Mouse (Mus musculus) forebrain, embryonic 16.5 days (tissue): ENCODE results near the gene Cdkl3. TPM values are rescaled to one million over a fixed set of nuclear protein-coding genes. Genes with fewer than 3 reads are reported as not detected.

Experiments
- ATAC-seq: fragments of 200-750 bp; cut with Nextera tagmentation; 2 replicates; pipeline ENCODE4 v1.8.0; 2017; ENCODE audit warnings: mild to moderate bottlenecking, moderate library complexity
- H3K27ac ChIP-seq: fragments of 300-500 bp; sonication (generic); 2 replicates; pipeline ENCODE4 v1.5.1; 2014; ENCODE audit warnings: low read length, control low read depth
- H3K27me3 ChIP-seq: fragments of 300-500 bp; sonication (generic); replicated peaks from 2 replicates; pipeline ENCODE4 v1.6.1; 2014; ENCODE audit warnings: low read length; ENCODE audit not compliant: control insufficient read depth, insufficient read depth
- H3K36me3 ChIP-seq: fragments of 300-500 bp; sonication (generic); 2 replicates; pipeline ENCODE4 v1.6.1; 2014; ENCODE audit not compliant: control insufficient read depth, insufficient read depth
- H3K4me1 ChIP-seq: fragments of 300-500 bp; sonication (generic); replicated peaks from 2 replicates; pipeline ENCODE4 v1.6.1; 2014; ENCODE audit warnings: low read length; ENCODE audit not compliant: control insufficient read depth, insufficient read depth
- H3K4me2 ChIP-seq: fragments of 300-500 bp; sonication (generic); 2 replicates; pipeline ENCODE4 v1.6.1; 2014; ENCODE audit warnings: mild to moderate bottlenecking, low read length, control low read depth
- H3K4me3 ChIP-seq: fragments of 300-500 bp; sonication (generic); replicated peaks from 2 replicates; pipeline ENCODE4 v1.5.1; 2014; ENCODE audit warnings: mild to moderate bottlenecking, low read length, control low read depth
- H3K9ac ChIP-seq: fragments of 300-500 bp; sonication (generic); replicated peaks from 2 replicates; pipeline ENCODE4 v1.6.1; 2014; ENCODE audit warnings: low read depth, low read length, control low read depth
- H3K9me3 ChIP-seq: fragments of 300-500 bp; sonication (generic); 2 replicates; pipeline ENCODE4 v1.6.1; 2016; ENCODE audit warnings: low read length; ENCODE audit not compliant: control insufficient read depth
- WGBS: fragments of 180-500 bp; shearing (Covaris S2); extraction: QIAGEN DNeasy Blood & Tissue Kit; methylation state at CpG from one replicate; pipeline ENCODE4 v1.1.7; 2014; 5-methylcytosine and 5-hydroxymethylcytosine counted together
- polyA plus RNA-seq: library from polyadenylated mRNA; unstranded; fragments of >200 nt; fragmentation: Nextera tagmentation; extraction: Ambion mirVana; gene quantifications from 2 replicates; pipeline ENCODE4 v1.2.1, GENCODE M21; 2015

Cdkl3 gene
- polyA plus RNA-seq, 1 experiment from 2014 or later = 27.1 TPM

GRCm38 (mm10) chr11:51967443-51968401, 36.3 kb upstream of the Cdkl3 start, which contains the start of gene Cdkn2aipnl:
Gene Cdkn2aipnl, plus strand, starts transcription at chr11:51967661.
- H3K4me3 ChIP-seq = peak within 1 kb of the TSS; percentile 71
- H3K9me3 ChIP-seq = no peaks in the 10 kb centered on the region
- peak within 1 kb of the TSS; percentile 81 for H3K4me2 ChIP-seq
- peaks cover 16% of the 10 kb centered on the region for H3K36me3 ChIP-seq
- ATAC-seq = peak; percentile 98
- H3K4me1 ChIP-seq = peaks cover 11% of the 10 kb centered on the region
- H3K27ac ChIP-seq = peak within 1 kb of the TSS; percentile 62
- peak within 1 kb of the TSS; percentile 80 for H3K9ac ChIP-seq
- H3K27me3 ChIP-seq = no peaks in the 10 kb centered on the region
- WGBS = 2% methylated on average over 63 of the region's 63 CpGs

GRCm38 (mm10) chr11:51968896-51969295, 35.1 kb upstream of the Cdkl3 start:
- H3K4me2 ChIP-seq = no peak overlapping the region
- H3K4me3 ChIP-seq = no peak overlapping the region
- WGBS = 96% methylated on average over 9 of the region's 9 CpGs

GRCm38 (mm10) chr11:51969511-51969910, 34.5 kb upstream of the Cdkl3 start:
- Histone ChIP-seq H3K36me3 (peaks cover 21% of the 10 kb centered on the region), H3K4me2 (no peak overlapping the region), H3K4me3 (no peak overlapping the region), H3K9ac (no peak overlapping the region), H3K27ac (no peak overlapping the region), H3K27me3 (no peaks in the 10 kb centered on the region), H3K4me1 (peaks cover 11% of the 10 kb centered on the region), H3K9me3 (no peaks in the 10 kb centered on the region)
- no peak for ATAC-seq
- 94% methylated on average over 2 of the region's 2 CpGs for WGBS

More at GRCm38 (mm10) chr11:51968896-51969295, 35.1 kb upstream of the Cdkl3 start:
- Histone ChIP-seq H3K27me3 (no peaks in the 10 kb centered on the region), H3K36me3 (peaks cover 21% of the 10 kb centered on the region), H3K27ac (no peak overlapping the region), H3K4me1 (peaks cover 11% of the 10 kb centered on the region), H3K9ac (no peak overlapping the region), H3K9me3 (no peaks in the 10 kb centered on the region)
- ATAC-seq = no peak

GRCm38 (mm10) chr11:51971644-51972043, 32.4 kb upstream of the Cdkl3 start:
- ATAC-seq = no peak

GRCm38 (mm10) chr11:51999611-52000289, 4.3 kb upstream of the Cdkl3 start:
- H3K9me3 ChIP-seq = no peaks in the 10 kb centered on the region
- no peaks in the 10 kb centered on the region for H3K27me3 ChIP-seq
- peaks cover 16% of the 10 kb centered on the region for H3K36me3 ChIP-seq
- ATAC-seq = peak; percentile 29
- peak overlapping the region; percentile 97 for H3K9ac ChIP-seq
- WGBS = under 1% methylated on average over 29 of the region's 29 CpGs
- peaks cover 34% of the 10 kb centered on the region for H3K4me1 ChIP-seq
- peak overlapping the region; percentile 98 for H3K4me2 ChIP-seq
- H3K4me3 ChIP-seq = peak overlapping the region; percentile 97
- H3K27ac ChIP-seq = peak overlapping the region; percentile 93

More at GRCm38 (mm10) chr11:51971644-51972043, 32.4 kb upstream of the Cdkl3 start:
- Histone ChIP-seq H3K9me3 (no peaks in the 10 kb centered on the region), H3K9ac (no peak overlapping the region), H3K27ac (no peak overlapping the region), H3K4me3 (no peak overlapping the region), H3K36me3 (peaks cover 29% of the 10 kb centered on the region), H3K27me3 (no peaks in the 10 kb centered on the region), H3K4me1 (peaks cover 11% of the 10 kb centered on the region), H3K4me2 (no peak overlapping the region)
- 94% methylated on average over 6 of the region's 6 CpGs for WGBS

- no peaks in the 10 kb centered on the region for H3K9me3 ChIP-seq
- peaks cover 36% of the 10 kb centered on the region for H3K4me1 ChIP-seq
- H3K4me2 ChIP-seq = peak within 1 kb of the TSS; percentile 98
- peaks cover 10% of the 10 kb centered on the region for H3K36me3 ChIP-seq
- peak within 1 kb of the TSS; percentile 97 for H3K9ac ChIP-seq
- H3K27ac ChIP-seq = peak within 1 kb of the TSS; percentile 93
- under 1% methylated on average over 59 of the region's 63 CpGs for WGBS
- H3K4me3 ChIP-seq = peak within 1 kb of the TSS; percentile 97
- H3K27me3 ChIP-seq = no peaks in the 10 kb centered on the region
- ATAC-seq = peak; percentile 70
These were observed 3.6 kb upstream of the Cdkl3 start, which contains the start of gene Ube2b for GRCm38 (mm10) chr11:52000290-52000962. Gene Ube2b, minus strand, starts transcription at chr11:52000762.

- no peak for ATAC-seq
- Histone ChIP-seq H3K27ac (peak overlapping the region; percentile 86; the same call in 1 of the 2 replicates), H3K27me3 (no peaks in the 10 kb centered on the region), H3K9me3 (no peaks in the 10 kb centered on the region), H3K9ac (peak overlapping the region; percentile 46; the same call in 1 of the 2 replicates), H3K36me3 (peaks cover 3% of the 10 kb centered on the region; the same call in 1 of the 2 replicates), H3K4me1 (peaks cover 39% of the 10 kb centered on the region), H3K4me3 (peak overlapping the region; percentile 97; the same call in 1 of the 2 replicates), H3K4me2 (peak overlapping the region; percentile 76)
- WGBS = 52% methylated on average over 10 of the region's 10 CpGs
These were observed 2.7 kb upstream of the Cdkl3 start for GRCm38 (mm10) chr11:52001341-52001740.

GRCm38 (mm10) chr11:52001861-52002260, 2.2 kb upstream of the Cdkl3 start:
- H3K27me3 ChIP-seq = no peaks in the 10 kb centered on the region
- no peak overlapping the region for H3K27ac ChIP-seq
- no peaks in the 10 kb centered on the region for H3K9me3 ChIP-seq
- 94% methylated on average over 8 of the region's 8 CpGs for WGBS
- no peak overlapping the region for H3K9ac ChIP-seq
- H3K4me2 ChIP-seq = no peak overlapping the region
- H3K36me3 ChIP-seq = no peaks in the 10 kb centered on the region; the same call in none of the 2 replicates
- peaks cover 39% of the 10 kb centered on the region for H3K4me1 ChIP-seq
- H3K4me3 ChIP-seq = no peak overlapping the region
- no peak for ATAC-seq
